Mouse (Mus musculus): ENCODE data around the gene Tnfrsf9. TPM values are rescaled to one million over a fixed set of nuclear protein-coding genes. Genes with fewer than 3 reads are reported as not detected.
A peak's percentile ranks its signal among the peaks of the same experiment; 100 is the strongest.

Tnfrsf9 gene
- polyA plus RNA-seq, 1 experiment, result not detected

- Histone ChIP-seq H3K4me1 (ENCODE audit: control insufficient read depth, insufficient read depth, low read length) (no peaks in the 10 kb centered on the region), H3K4me3 (replicated peaks; ENCODE audit: control insufficient read depth, low read depth, low read length) (no peak overlapping the region), H3K27ac (ENCODE audit: control insufficient read depth, insufficient read depth, low read depth, low read length, poor library complexity) (no peak overlapping the region)
- TF ChIP-seq POLR2A (IDR thresholded peaks at IDR 0.05; ENCODE audit: borderline replicate concordance, control insufficient read depth, low read depth, low read length) (no peak), CTCF (IDR thresholded peaks at IDR 0.05; ENCODE audit: control insufficient read depth, insufficient read depth, low read length) (no peak)
- 81% methylated on average over 8 of the region's 8 CpGs for WGBS
These were observed 54.6 kb downstream of the Tnfrsf9 start for GRCm38 (mm10) chr4:150968956-150969355.

GRCm38 (mm10) chr4:150973264-150973663, 58.9 kb downstream of the Tnfrsf9 start:
- H3K4me1 ChIP-seq (ENCODE audit: control insufficient read depth, insufficient read depth, low read length), result no peaks in the 10 kb centered on the region; the same call in 1 of the 2 replicates
- WGBS, result 73% methylated on average over 8 of the region's 8 CpGs
- no peak for TF ChIP-seq CTCF (IDR thresholded peaks at IDR 0.05; ENCODE audit: control insufficient read depth, insufficient read depth, low read length)
- no peak for TF ChIP-seq POLR2A (IDR thresholded peaks at IDR 0.05; ENCODE audit: borderline replicate concordance, control insufficient read depth, low read depth, low read length)
- H3K27ac ChIP-seq (ENCODE audit: control insufficient read depth, insufficient read depth, low read depth, low read length, poor library complexity), result no peak overlapping the region
- H3K4me3 ChIP-seq (replicated peaks; ENCODE audit: control insufficient read depth, low read depth, low read length), result no peak overlapping the region

- 20% methylated on average over 1 of the region's 1 CpGs for WGBS
- no peaks in the 10 kb centered on the region; the same call in 1 of the 2 replicates for H3K4me1 ChIP-seq (ENCODE audit: control insufficient read depth, insufficient read depth, low read length)
- H3K4me3 ChIP-seq (replicated peaks; ENCODE audit: control insufficient read depth, low read depth, low read length), result no peak overlapping the region
- H3K27ac ChIP-seq (ENCODE audit: control insufficient read depth, insufficient read depth, low read depth, low read length, poor library complexity), result no peak overlapping the region
- no peak for TF ChIP-seq POLR2A (IDR thresholded peaks at IDR 0.05; ENCODE audit: borderline replicate concordance, control insufficient read depth, low read depth, low read length)
- no peak for TF ChIP-seq CTCF (IDR thresholded peaks at IDR 0.05; ENCODE audit: control insufficient read depth, insufficient read depth, low read length)
These were observed 60.8 kb downstream of the Tnfrsf9 start for GRCm38 (mm10) chr4:150975145-150975544.

GRCm38 (mm10) chr4:150978156-150978910, 64.0 kb downstream of the Tnfrsf9 start:
- Histone ChIP-seq H3K27ac (ENCODE audit: control insufficient read depth, insufficient read depth, low read depth, low read length, poor library complexity) (no peak overlapping the region), H3K4me1 (ENCODE audit: control insufficient read depth, insufficient read depth, low read length) (no peaks in the 10 kb centered on the region; the same call in 1 of the 2 replicates), H3K4me3 (replicated peaks; ENCODE audit: control insufficient read depth, low read depth, low read length) (no peak overlapping the region)
- no peak for TF ChIP-seq CTCF (IDR thresholded peaks at IDR 0.05; ENCODE audit: control insufficient read depth, insufficient read depth, low read length)
- 87% methylated on average over 21 of the region's 21 CpGs for WGBS

GRCm38 (mm10) chr4:150979455-150979854, 65.1 kb downstream of the Tnfrsf9 start:
- TF ChIP-seq CTCF (IDR thresholded peaks at IDR 0.05; ENCODE audit: control insufficient read depth, insufficient read depth, low read length) (no peak), POLR2A (IDR thresholded peaks at IDR 0.05; ENCODE audit: borderline replicate concordance, control insufficient read depth, low read depth, low read length) (no peak)
- WGBS, result 79% methylated on average over 9 of the region's 9 CpGs
- H3K4me1 ChIP-seq (ENCODE audit: control insufficient read depth, insufficient read depth, low read length), result no peaks in the 10 kb centered on the region; the same call in 1 of the 2 replicates
- no peak overlapping the region for H3K27ac ChIP-seq (ENCODE audit: control insufficient read depth, insufficient read depth, low read depth, low read length, poor library complexity)
- H3K4me3 ChIP-seq (replicated peaks; ENCODE audit: control insufficient read depth, low read depth, low read length), result no peak overlapping the region

- H3K4me3 ChIP-seq (replicated peaks; ENCODE audit: control insufficient read depth, low read depth, low read length), result no peak overlapping the region
- TF ChIP-seq CTCF (IDR thresholded peaks at IDR 0.05; ENCODE audit: control insufficient read depth, insufficient read depth, low read length) (no peak), POLR2A (IDR thresholded peaks at IDR 0.05; ENCODE audit: borderline replicate concordance, control insufficient read depth, low read depth, low read length) (no peak)
- 78% methylated on average over 5 of the region's 5 CpGs for WGBS
- no peaks in the 10 kb centered on the region; the same call in 1 of the 2 replicates for H3K4me1 ChIP-seq (ENCODE audit: control insufficient read depth, insufficient read depth, low read length)
- no peak overlapping the region for H3K27ac ChIP-seq (ENCODE audit: control insufficient read depth, insufficient read depth, low read depth, low read length, poor library complexity)
These were observed 65.8 kb downstream of the Tnfrsf9 start for GRCm38 (mm10) chr4:150980153-150980552.

GRCm38 (mm10) chr4:150990148-150990547, 75.8 kb downstream of the Tnfrsf9 start:
- no peak overlapping the region for H3K27ac ChIP-seq (ENCODE audit: control insufficient read depth, insufficient read depth, low read depth, low read length, poor library complexity)
- H3K4me1 ChIP-seq (ENCODE audit: control insufficient read depth, insufficient read depth, low read length), result no peaks in the 10 kb centered on the region
- no peak overlapping the region for H3K4me3 ChIP-seq (replicated peaks; ENCODE audit: control insufficient read depth, low read depth, low read length)
- WGBS, result 47% methylated on average over 6 of the region's 6 CpGs
- peak; percentile 54; the same call in 1 of the 2 replicates for TF ChIP-seq CTCF (IDR thresholded peaks at IDR 0.05; ENCODE audit: control insufficient read depth, insufficient read depth, low read length)
- TF ChIP-seq POLR2A (IDR thresholded peaks at IDR 0.05; ENCODE audit: borderline replicate concordance, control insufficient read depth, low read depth, low read length), result no peak

Other genes starting within 250 kb of the Tnfrsf9 start
- 7.3 and 14.7 TPM in 2 replicates for gene Errfi1, start 60.6 kb upstream of the Tnfrsf9 start, polyA plus RNA-seq (2011; ENCODE audit: insufficient read depth, insufficient read length, low replicate concordance, missing spikeins)
- gene Park7, start 125 bp upstream of the Tnfrsf9 start, polyA plus RNA-seq (2011; ENCODE audit: insufficient read depth, insufficient read length, low replicate concordance, missing spikeins), result 73.9 and 121 TPM in 2 replicates
- not detected in 2 replicates for gene Uts2, start 82.5 kb downstream of the Tnfrsf9 start, polyA plus RNA-seq (2011; ENCODE audit: insufficient read depth, insufficient read length, low replicate concordance, missing spikeins)
- gene Per3, start 130.1 kb downstream of the Tnfrsf9 start, polyA plus RNA-seq (2011; ENCODE audit: insufficient read depth, insufficient read length, low replicate concordance, missing spikeins), result 5.8 and 6.7 TPM in 2 replicates
- gene Vamp3, start 143.4 kb downstream of the Tnfrsf9 start, polyA plus RNA-seq (2011; ENCODE audit: insufficient read depth, insufficient read length, low replicate concordance, missing spikeins), result 27.1 and 45.0 TPM in 2 replicates
- gene Gm13090, start 175.0 kb downstream of the Tnfrsf9 start, polyA plus RNA-seq (2011; ENCODE audit: insufficient read depth, insufficient read length, low replicate concordance, missing spikeins), result not detected in 2 replicates

All from bone marrow, adult 2 months (tissue).